Mouse (Mus musculus) bone marrow macrophage, adult 2 months (primary cell): ENCODE data around the gene Tmem95. TPM values are rescaled to one million over a fixed set of nuclear protein-coding genes. Genes with fewer than 3 reads are reported as not detected.
"Not testable (repeated sequence)": the region's sequence is repeated elsewhere in the genome, so short reads cannot be mapped to it uniquely, and the experiment has no call there.

ENCODE experiments used
- H3K27ac ChIP-seq: 2 replicates; pipeline ENCODE4 v1.5.1; 2012; ENCODE audit warnings: low read depth, low read length; ENCODE audit not compliant: insufficient read depth
- H3K4me1 ChIP-seq: 2 replicates; pipeline ENCODE4 v1.6.1; 2012; ENCODE audit warnings: low read length; ENCODE audit not compliant: control insufficient read depth, insufficient read depth
- H3K4me3 ChIP-seq: 2 replicates; pipeline ENCODE4 v1.5.1; 2012; ENCODE audit warnings: mild to moderate bottlenecking, low read length, moderate library complexity; ENCODE audit not compliant: insufficient read depth
- CTCF ChIP-seq: IDR thresholded peaks from 2 replicates; pipeline ENCODE4 v1.5.1; 2012; ENCODE audit warnings: low read depth, mild to moderate bottlenecking, low read length, moderate library complexity
- POLR2A ChIP-seq: IDR thresholded peaks from 2 replicates; pipeline ENCODE4 v1.6.1; 2012; ENCODE audit warnings: mild to moderate bottlenecking, low read depth, low read length, borderline replicate concordance
- polyA plus RNA-seq: library from polyadenylated mRNA; stranded (reverse); fragments of >200 nt; gene quantifications from 2 replicates; pipeline ENCODE4 v1.2.4, GENCODE M21; 2012; ENCODE audit not compliant: missing spikeins, insufficient read depth, insufficient read length

The Tmem95 gene
- polyA plus RNA-seq, 1 experiment = not detected

DNA sequence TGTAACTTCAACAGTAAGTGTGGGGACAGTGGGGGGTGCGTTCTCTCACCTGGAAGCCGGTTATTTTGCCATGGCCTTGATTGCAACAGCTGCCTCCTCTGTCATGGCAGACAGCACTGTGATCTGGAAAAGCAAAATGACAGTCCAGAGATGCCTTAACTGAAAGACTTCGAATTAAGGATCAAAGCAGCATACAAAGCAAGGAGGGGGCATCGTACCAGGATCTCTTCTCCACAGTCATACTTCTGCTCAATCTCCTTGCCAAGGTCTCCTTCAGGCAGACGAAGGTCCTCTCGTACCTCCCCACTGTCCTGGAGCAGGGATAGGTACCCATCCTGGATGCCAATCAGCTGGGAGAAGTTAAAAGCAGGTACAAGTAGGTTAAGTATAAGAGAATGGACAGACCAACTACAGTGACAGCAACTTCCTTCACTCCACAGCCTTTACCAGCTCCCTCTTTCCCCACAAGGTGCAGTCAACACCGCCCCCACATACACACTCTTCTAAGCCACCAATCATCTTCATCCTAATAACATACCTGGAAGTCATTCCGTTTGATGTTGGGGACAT, 39.6 kb upstream of the Tmem95 start:
- Histone ChIP-seq H3K27ac (no peak overlapping the region), H3K4me1 (peaks cover 26% of the 10 kb centered on the region), H3K4me3 (no peak overlapping the region; the same call in 1 of the 2 replicates)
- TF ChIP-seq POLR2A = no peak
- TF ChIP-seq CTCF = no peak

DNA sequence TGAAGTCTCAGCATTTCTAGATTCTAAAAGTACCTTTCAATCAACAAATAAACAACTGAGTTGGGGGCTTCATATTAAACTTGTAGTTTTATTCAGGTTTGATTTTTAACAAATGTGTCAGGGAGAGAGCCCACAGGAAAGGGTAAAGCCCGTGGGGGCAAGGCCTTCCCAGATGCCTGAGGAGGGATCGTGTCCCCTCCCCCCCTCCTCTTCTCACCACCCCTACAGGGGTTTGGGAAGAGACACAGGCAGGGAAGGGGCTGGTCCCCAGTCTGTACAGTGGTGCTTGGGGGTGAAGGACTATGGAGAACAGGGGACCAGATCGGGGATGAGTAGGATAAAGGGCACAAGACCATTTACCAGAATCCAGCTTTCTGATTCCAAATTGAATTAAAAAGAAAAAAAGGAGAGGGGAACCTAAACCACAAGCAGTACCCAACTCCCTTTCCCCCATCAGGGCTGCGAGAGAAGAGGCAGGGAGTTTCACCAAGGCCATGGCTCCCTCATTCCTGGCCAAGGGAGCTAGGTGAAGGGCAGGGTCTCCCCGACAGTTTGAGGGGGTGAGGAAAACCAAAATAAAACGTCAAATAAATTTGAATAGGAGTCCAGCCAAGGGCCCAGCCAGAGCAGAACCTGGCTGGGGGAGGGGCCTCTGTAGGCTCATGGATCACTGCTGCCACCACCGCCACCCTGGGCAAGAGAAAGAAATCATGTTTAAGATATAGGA, 39.0 kb upstream of the Tmem95 start:
- H3K4me1 ChIP-seq = peaks cover 26% of the 10 kb centered on the region
- not testable (repeated sequence) for H3K27ac ChIP-seq, H3K4me3 ChIP-seq

DNA sequence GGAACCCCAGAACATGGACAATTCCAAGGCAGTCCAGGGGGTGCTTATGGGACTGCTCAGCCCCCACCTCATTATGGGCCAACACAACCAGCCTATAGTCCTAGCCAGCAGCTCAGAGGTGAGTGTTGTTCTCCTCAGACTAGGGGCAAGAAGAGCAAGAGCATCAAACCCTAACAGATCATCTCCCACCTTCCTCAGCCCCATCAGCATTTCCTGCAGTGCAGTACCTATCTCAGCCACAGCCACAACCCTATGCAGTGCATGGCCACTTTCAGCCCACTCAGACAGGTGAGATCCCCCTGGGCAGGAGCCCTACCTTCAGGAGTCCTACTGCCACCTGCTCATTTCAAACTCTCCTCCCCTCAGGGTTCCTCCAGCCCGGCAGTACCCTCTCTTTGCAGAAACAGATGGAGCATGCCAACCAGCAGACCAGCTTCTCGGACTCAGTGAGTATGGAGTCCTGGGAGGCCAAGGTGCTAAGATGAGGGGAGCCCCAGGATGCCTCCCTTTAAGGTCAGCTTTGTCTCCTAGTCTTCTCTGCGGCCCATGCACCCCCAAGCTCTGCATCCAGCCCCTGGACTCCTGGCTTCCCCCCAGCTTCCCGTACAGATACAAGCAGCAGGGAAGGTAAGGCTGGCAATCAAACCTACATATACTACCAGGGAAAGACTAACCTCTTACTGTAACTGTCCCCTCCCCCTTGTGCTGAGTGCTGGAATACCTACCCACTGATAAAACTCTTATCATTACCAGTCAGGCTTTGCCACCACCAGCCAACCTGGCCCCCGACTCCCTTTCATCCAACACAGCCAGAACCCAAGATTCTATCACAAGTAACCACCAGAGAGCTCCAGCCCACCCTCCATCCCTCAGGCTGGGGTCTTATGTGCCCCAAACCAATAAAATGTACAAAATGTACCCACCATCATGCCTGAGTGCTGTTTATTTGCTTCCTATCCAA, 38.1 kb upstream of the Tmem95 start:
- H3K4me1 ChIP-seq = peaks cover 26% of the 10 kb centered on the region
- no peak for TF ChIP-seq POLR2A
- no peak for TF ChIP-seq CTCF
- peak overlapping the region; percentile 20 for H3K4me3 ChIP-seq
- H3K27ac ChIP-seq = no peak overlapping the region

DNA sequence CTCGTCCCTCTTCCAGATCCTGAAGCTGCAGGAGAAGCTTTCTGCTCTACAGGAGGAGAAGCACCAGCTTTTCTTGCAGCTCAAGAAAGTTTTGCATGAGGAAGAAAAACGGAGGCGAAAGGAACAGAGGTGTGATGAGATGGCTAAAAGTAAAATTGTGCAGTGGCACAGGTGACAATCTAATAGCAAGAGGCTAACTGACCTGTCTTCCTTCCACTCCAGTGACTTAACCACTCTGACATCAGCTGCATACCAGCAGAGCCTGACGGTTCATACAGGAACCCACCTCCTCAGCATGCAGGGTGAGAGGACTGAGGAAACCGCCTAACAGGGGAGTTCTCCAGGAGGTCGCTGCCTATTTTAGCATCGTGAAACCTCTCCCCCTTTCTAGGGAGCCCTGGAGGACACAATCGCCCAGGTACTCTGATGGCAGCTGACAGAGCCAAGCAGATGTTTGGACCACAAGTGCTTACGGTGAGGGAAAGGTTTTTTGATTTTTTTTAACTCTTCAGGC, 37.2 kb upstream of the Tmem95 start:
- no peak for TF ChIP-seq POLR2A
- no peak for TF ChIP-seq CTCF
- Histone ChIP-seq H3K4me1 (peaks cover 26% of the 10 kb centered on the region), H3K27ac (no peak overlapping the region), H3K4me3 (peak overlapping the region; percentile 69)

DNA sequence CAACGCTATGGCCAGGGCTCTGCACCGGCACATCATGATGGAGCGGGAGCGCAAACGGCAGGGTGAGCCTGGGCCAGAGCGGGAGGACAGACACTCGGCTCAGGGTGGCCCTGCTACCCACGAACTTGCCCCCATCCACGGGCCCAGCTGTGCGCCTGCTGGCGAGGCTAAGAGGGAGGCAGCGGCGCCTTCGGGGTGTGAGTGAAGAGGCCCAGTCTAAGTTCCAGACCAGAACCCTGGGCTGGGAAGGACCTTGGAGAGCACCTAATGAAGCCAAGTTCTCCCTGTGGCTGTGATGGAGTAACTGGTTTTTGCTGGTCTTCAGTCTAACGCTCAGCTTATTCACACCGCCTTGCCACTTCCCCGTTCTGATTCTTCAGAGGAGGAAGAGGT, 36.5 kb upstream of the Tmem95 start:
- peaks cover 26% of the 10 kb centered on the region for H3K4me1 ChIP-seq
- H3K4me3 ChIP-seq = peak overlapping the region; percentile 69
- TF ChIP-seq POLR2A = no peak
- no peak for TF ChIP-seq CTCF
- H3K27ac ChIP-seq = peak overlapping the region; percentile 59

DNA sequence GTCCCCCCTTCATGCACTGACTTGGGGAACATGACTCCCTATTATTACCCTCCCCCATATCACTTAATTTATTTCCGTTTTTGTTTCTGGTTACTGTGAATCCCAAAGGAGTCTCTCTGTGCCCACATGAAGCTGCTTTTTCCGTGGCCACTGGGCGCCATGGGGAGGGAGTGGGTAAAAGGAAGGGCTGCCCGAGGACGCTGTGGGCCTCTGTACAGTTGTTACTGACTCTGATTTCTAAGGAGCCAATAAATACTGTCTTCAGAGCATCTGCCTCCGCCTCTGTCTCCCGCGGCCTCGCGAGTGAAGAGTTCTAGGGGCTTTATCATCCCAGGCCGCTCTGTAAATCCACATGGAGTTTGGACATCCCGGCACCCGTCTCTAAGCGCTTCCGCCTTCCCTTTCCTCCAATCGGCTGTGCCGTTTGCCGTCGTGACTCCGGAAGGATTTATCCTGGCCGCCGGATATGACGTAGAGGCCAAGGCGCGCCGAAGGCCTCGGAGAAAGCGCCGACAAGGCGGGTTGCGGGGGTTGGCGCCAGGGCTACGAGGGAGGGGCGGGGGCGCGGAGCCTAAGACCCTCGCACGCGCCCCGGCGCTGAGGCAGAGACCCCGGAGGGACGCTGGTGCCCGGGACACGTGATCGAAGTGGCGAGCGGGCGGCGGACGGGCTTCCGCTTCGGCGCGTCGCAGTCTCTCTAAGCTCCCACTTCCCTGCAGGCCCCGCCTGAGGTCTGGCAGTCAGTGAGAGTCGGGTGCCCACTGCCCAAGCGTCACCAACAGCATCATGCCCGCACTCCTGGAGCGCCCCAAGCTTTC, 35.9 kb upstream of the Tmem95 start, which contains the start of gene Gps2:
Gene Gps2, plus strand, starts transcription at position 335 of the 818 bp plus-strand sequence.
- TF ChIP-seq POLR2A = no peak
- TF ChIP-seq CTCF = no peak
- peak within 1 kb of the TSS; percentile 69 for H3K4me3 ChIP-seq
- peak within 1 kb of the TSS; percentile 59 for H3K27ac ChIP-seq
- peaks cover 24% of the 10 kb centered on the region for H3K4me1 ChIP-seq

DNA sequence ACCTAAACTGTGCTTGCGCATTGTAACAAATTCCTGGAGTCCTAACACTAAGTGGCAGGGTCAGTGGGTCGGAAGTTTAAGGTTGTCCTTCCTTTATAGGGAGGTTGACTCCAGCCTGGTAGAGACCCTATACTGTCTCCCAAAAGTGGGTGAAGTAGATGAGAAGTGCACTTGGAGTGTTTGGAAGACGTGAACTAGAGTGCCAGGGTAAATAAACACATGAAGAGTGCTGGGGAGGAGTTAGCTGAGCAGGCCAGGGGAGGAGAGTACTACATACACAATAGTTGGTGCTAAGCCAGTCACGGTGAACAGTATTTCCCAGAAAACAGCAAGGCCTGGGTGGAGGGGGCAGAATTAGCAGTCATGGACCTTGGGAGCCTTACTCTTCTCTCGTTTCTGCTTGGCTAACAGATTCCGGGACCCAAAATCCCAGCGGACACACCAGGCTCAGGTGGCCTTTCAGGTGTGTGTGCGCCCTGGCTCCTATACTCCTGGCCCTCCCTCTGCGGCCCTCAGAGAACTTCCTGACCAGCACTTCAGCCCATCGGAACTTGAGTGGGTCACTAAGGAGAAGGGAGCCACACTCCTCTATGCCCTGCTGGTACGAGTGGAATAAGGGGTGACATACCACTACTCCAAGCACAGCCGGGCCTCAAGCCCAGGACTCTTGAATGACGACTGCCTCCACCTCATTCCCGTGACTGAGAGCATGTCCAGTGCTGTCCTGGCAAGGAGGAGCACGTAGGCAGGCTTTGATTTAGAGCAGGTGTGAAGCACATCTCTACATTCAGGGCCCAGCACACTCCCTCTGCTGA, 35.1 kb upstream of the Tmem95 start:
- Histone ChIP-seq H3K27ac (no peak overlapping the region; the same call in 1 of the 2 replicates), H3K4me1 (peaks cover 16% of the 10 kb centered on the region), H3K4me3 (peak overlapping the region; percentile 69)
- TF ChIP-seq CTCF (no peak), POLR2A (no peak)

DNA sequence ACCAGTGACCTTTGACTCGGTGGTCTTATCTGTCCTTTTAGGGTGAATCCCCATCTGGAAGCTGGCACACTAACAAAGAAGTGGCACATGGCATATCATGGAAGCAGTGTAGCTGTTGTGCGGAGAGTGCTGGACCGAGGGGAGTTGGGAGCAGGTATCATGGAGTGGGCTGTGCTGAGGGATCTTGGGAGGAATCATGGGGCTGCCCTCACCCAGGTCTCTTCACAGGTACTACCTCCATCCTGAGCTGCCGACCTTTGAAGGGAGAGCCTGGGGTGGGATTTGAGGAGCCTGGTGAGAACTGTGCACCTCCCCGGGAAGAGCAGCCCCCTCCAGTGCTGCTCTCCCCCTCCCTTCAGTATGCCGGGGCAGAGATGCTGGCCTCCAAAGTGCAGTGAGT, 33.9 kb upstream of the Tmem95 start:
- Histone ChIP-seq H3K27ac (no peak overlapping the region), H3K4me1 (peaks cover 11% of the 10 kb centered on the region), H3K4me3 (no peak overlapping the region)
- no peak for TF ChIP-seq POLR2A
- TF ChIP-seq CTCF = no peak
